9 mouse cellular contexts compared by ENCODE assay signal in the genomic region with DNA sequence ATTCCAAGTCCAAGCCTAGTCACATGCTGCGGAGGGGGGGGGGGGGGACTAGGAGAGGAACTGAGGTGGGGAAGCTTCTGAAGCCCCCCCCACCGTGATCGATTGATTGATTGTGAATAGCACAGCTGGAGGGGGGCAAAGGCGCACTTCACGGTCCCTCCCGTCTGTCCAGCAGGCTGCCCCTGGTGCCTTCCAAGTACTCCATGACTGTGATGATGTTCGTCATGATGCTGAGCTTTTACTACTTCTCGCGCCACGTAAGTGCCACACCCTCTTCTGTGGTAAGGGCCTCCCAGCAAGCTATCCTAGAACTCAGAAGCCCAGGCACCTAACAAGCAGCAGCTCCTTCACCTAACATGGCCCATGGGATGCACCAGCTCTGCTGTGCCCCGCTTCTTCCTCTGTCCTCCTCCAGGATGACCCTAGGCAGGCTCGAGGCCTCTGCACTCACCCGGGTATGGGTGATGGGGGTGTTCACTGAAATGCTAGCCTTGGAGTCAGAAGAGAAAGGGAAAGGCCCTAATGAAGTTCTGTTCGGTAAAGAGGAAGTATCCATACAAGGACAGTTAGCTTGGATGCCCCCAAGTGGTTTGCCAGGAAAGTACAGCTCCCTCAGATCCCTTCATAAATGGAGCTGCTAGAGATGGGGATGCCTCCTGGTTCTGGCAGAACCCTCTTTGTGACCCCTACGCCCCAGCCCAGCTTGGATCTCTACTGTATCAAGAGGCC. TPM values are rescaled to one million over a fixed set of nuclear protein-coding genes. Genes with fewer than 3 reads are reported as not detected.
DNase-seq lines count a peak whose midpoint lies in the region; ATAC-seq and TF ChIP-seq lines count a peak whose summit lies in the region.
"Had no signal": no experiment of that assay in that cellular context is flagged by ENCODE, and none has a peak within 500 bp of the region (broad histone marks: within the 10 kb centered on the region; RNA-seq: fewer than 3 reads in every experiment).

No protein-coding gene starts in this region.

- H3K9me3 ChIP-seq in midbrain, embryonic 11.5 days (ENCODE audit: control insufficient read depth, low read length) = no peaks in the 10 kb centered on the region
- H3K9me3 ChIP-seq in midbrain, embryonic 10.5 days (replicated peaks) = no peaks in the 10 kb centered on the region
- no peaks in the 10 kb centered on the region for H3K9me3 ChIP-seq in embryonic facial prominence, embryonic 11.5 days (replicated peaks; ENCODE audit: control insufficient read depth, low read length)
- H3K9me3 ChIP-seq in neural tube, embryonic 15.5 days (replicated peaks) = no peaks in the 10 kb centered on the region
- H3K9me3 ChIP-seq: neural tube, embryonic 12.5 days had no signal

- 81% methylated on average over 15 of the region's 15 CpGs for WGBS in midbrain, embryonic 11.5 days
- WGBS in midbrain, embryonic 10.5 days = 80% methylated on average over 15 of the region's 15 CpGs
- WGBS in embryonic facial prominence, embryonic 11.5 days = 78% methylated on average over 15 of the region's 15 CpGs
- 76% methylated on average over 15 of the region's 15 CpGs for WGBS in olfactory bulb, adult 2 months
- 77% methylated on average over 15 of the region's 15 CpGs for WGBS in neural tube, embryonic 15.5 days

- ATAC-seq in midbrain, embryonic 11.5 days (ENCODE audit: low FRiP score) = peak; percentile 38
- no peak for ATAC-seq in embryonic facial prominence, embryonic 11.5 days (replicated peaks; ENCODE audit: insufficient number of reproducible peaks, low FRiP score, low TSS enrichment, low read depth)
- ATAC-seq in neural tube, embryonic 15.5 days (ENCODE audit: low FRiP score) = no peak; the same call in 1 of the 2 replicates

- DNase-seq in midbrain, embryonic 11.5 days (ENCODE audit: low spot score, missing footprints) = peak; percentile 90
- no peak for DNase-seq in midbrain, embryonic 10.5 days (ENCODE audit: low spot score)
- DNase-seq in T-cell, adult 2 months (ENCODE audit: low spot score) = peak; percentile 12
- peak; percentile 58 for DNase-seq in embryonic facial prominence, embryonic 11.5 days (ENCODE audit: low spot score)
- peak; percentile 62 for DNase-seq in induced T-regulatory cell, adult 2 months (ENCODE audit: low read depth)
- DNase-seq in left cerebral cortex, postnatal 4 days = peak; percentile 67

- H3K36me3 ChIP-seq in midbrain, embryonic 11.5 days (ENCODE audit: control insufficient read depth, insufficient read depth, low read length) = 0 out of 2 replicates have a peak, but pooled peaks cover 4% of the 10 kb centered on the region
- peaks cover 82% of the 10 kb centered on the region for H3K36me3 ChIP-seq in midbrain, embryonic 10.5 days
- no peaks in the 10 kb centered on the region; the same call in none of the 2 replicates for H3K36me3 ChIP-seq in embryonic facial prominence, embryonic 11.5 days (replicated peaks; ENCODE audit: control insufficient read depth, insufficient read depth, low read depth, low read length)
- peaks cover 77% of the 10 kb centered on the region for H3K36me3 ChIP-seq in neural tube, embryonic 15.5 days

- no peak overlapping the region for H3K27ac ChIP-seq in midbrain, embryonic 11.5 days (ENCODE audit: low read depth, low read length)
- no peak overlapping the region for H3K27ac ChIP-seq in midbrain, embryonic 10.5 days (replicated peaks)
- H3K27ac ChIP-seq in embryonic facial prominence, embryonic 11.5 days (replicated peaks; ENCODE audit: low read depth, low read length) = no peak overlapping the region
- H3K27ac ChIP-seq in olfactory bulb, adult 2 months (ENCODE audit: insufficient read depth, low read depth, low read length) = no peak overlapping the region
- H3K27ac ChIP-seq in neural tube, embryonic 15.5 days (replicated peaks) = no peak overlapping the region
- H3K27ac ChIP-seq: neural tube, embryonic 12.5 days had no signal

- no peak overlapping the region for H3K9ac ChIP-seq in midbrain, embryonic 11.5 days (ENCODE audit: low read length)
- H3K9ac ChIP-seq in embryonic facial prominence, embryonic 11.5 days (replicated peaks; ENCODE audit: low read length) = no peak overlapping the region
- no peak overlapping the region for H3K9ac ChIP-seq in neural tube, embryonic 15.5 days (replicated peaks)
- H3K9ac ChIP-seq: neural tube, embryonic 12.5 days had no signal

- TF ChIP-seq CTCF in olfactory bulb, adult 2 months (IDR thresholded peaks at IDR 0.05; ENCODE audit: insufficient read depth, low read depth, low read length) = 0 out of 2 replicates have a peak, but pooled peaks have one; percentile 2

- H3K4me1 ChIP-seq in midbrain, embryonic 11.5 days (ENCODE audit: control insufficient read depth, insufficient read depth, low read length) = no peaks in the 10 kb centered on the region
- 0 out of 2 replicates have a peak, but pooled peaks cover 2% of the 10 kb centered on the region for H3K4me1 ChIP-seq in midbrain, embryonic 10.5 days
- H3K4me1 ChIP-seq in embryonic facial prominence, embryonic 11.5 days (ENCODE audit: control insufficient read depth, insufficient read depth, low read length) = no peaks in the 10 kb centered on the region
- peaks cover 7% of the 10 kb centered on the region for H3K4me1 ChIP-seq in olfactory bulb, adult 2 months (ENCODE audit: control insufficient read depth, insufficient read depth, low read length)
- H3K4me1 ChIP-seq in neural tube, embryonic 15.5 days = no peaks in the 10 kb centered on the region
- H3K4me1 ChIP-seq: neural tube, embryonic 12.5 days had no signal

- intact Hi-C loops in left cerebral cortex, postnatal 4 days (cut with DNase I) = no loop called here

- no peak overlapping the region for H3K4me2 ChIP-seq in midbrain, embryonic 11.5 days
- no peak overlapping the region for H3K4me2 ChIP-seq in embryonic facial prominence, embryonic 11.5 days (ENCODE audit: low read depth, low read length)
- no peak overlapping the region for H3K4me2 ChIP-seq in neural tube, embryonic 15.5 days
- H3K4me2 ChIP-seq: neural tube, embryonic 12.5 days had no signal

- TF ChIP-seq POLR2A in olfactory bulb, adult 2 months (IDR thresholded peaks at IDR 0.05; ENCODE audit: insufficient read depth, low read depth, low read length) = no peak

- H3K27me3 ChIP-seq in midbrain, embryonic 11.5 days (ENCODE audit: control insufficient read depth, insufficient read depth, low read length) = no peaks in the 10 kb centered on the region
- no peaks in the 10 kb centered on the region for H3K27me3 ChIP-seq in midbrain, embryonic 10.5 days (ENCODE audit: low read depth, poor library complexity, severe bottlenecking)
- H3K27me3 ChIP-seq in embryonic facial prominence, embryonic 11.5 days (ENCODE audit: control insufficient read depth, insufficient read depth, low read length) = no peaks in the 10 kb centered on the region
- no peaks in the 10 kb centered on the region for H3K27me3 ChIP-seq in neural tube, embryonic 15.5 days (replicated peaks)
- H3K27me3 ChIP-seq: neural tube, embryonic 12.5 days had no signal

- no peak overlapping the region for H3K4me3 ChIP-seq in midbrain, embryonic 11.5 days (ENCODE audit: low read depth, low read length)
- no peak overlapping the region for H3K4me3 ChIP-seq in midbrain, embryonic 10.5 days
- H3K4me3 ChIP-seq in embryonic facial prominence, embryonic 11.5 days (ENCODE audit: low read depth, low read length) = no peak overlapping the region
- H3K4me3 ChIP-seq in olfactory bulb, adult 2 months (ENCODE audit: insufficient read depth, low read depth, low read length) = no peak overlapping the region
- H3K4me3 ChIP-seq in neural tube, embryonic 15.5 days (replicated peaks) = no peak overlapping the region
- H3K4me3 ChIP-seq: neural tube, embryonic 12.5 days had no signal

RNA-seq across cellular contexts. Expression of gene Ptrhd1, which starts 25.3 kb away (rescaled TPM):
- polyA plus RNA-seq in midbrain, embryonic 11.5 days (2014; fragmentation: Nextera tagmentation; extraction: Ambion mirVana) = 5.8 and 6.5 TPM in 2 replicates
- polyA plus RNA-seq in midbrain, embryonic 10.5 days (2016; fragmentation: Nextera tagmentation; extraction: Ambion mirVana) = 5.9 and 6.2 TPM in 2 replicates
- 5.0 and 5.4 TPM in 2 replicates for polyA plus RNA-seq in embryonic facial prominence, embryonic 11.5 days (2014; fragmentation: Nextera tagmentation; extraction: Ambion mirVana)
- total RNA-seq in left cerebral cortex, postnatal 4 days (2021) = 1 to 10 TPM; 8.3 to 8.5 TPM
- polyA plus RNA-seq in olfactory bulb, adult 2 months (2012; ENCODE audit: insufficient read depth, insufficient read length, low replicate concordance, missing spikeins) = not detected in 2 replicates
- 6.2 and 6.7 TPM in 2 replicates for polyA plus RNA-seq in neural tube, embryonic 15.5 days (2015; fragmentation: Nextera tagmentation; extraction: Ambion mirVana)

RNA-seq across cellular contexts. Expression of gene Cenpo, which starts 25.5 kb away (rescaled TPM):
- polyA plus RNA-seq in midbrain, embryonic 11.5 days (2014; fragmentation: Nextera tagmentation; extraction: Ambion mirVana) = 19.7 and 21.9 TPM in 2 replicates
- polyA plus RNA-seq in midbrain, embryonic 10.5 days (2016; fragmentation: Nextera tagmentation; extraction: Ambion mirVana) = 21.6 and 23.5 TPM in 2 replicates
- polyA plus RNA-seq in embryonic facial prominence, embryonic 11.5 days (2014; fragmentation: Nextera tagmentation; extraction: Ambion mirVana) = 22.1 and 23.0 TPM in 2 replicates
- total RNA-seq in left cerebral cortex, postnatal 4 days (2021) = 1 to 10 TPM; 7.0 to 7.3 TPM
- polyA plus RNA-seq in olfactory bulb, adult 2 months (2012; ENCODE audit: insufficient read depth, insufficient read length, low replicate concordance, missing spikeins) = not detected in 2 replicates
- polyA plus RNA-seq in neural tube, embryonic 15.5 days (2015; fragmentation: Nextera tagmentation; extraction: Ambion mirVana) = 8.5 and 9.0 TPM in 2 replicates
